Mouse (Mus musculus): ENCODE measurements around the gene BC061237.
"Not testable (repeated sequence)": the region's sequence is repeated elsewhere in the genome, so short reads cannot be mapped to it uniquely, and the experiment has no call there.

BC061237 gene

GRCm38 (mm10) chr14:44492163-44492562 lies at the start of gene BC061237:
TSS of gene BC061237 (plus strand) at chr14:44492463.
- not testable (repeated sequence) for DNase-seq (ENCODE audit: low spot score)

GRCm38 (mm10) chr14:44517976-44518375 lies 25.7 kb downstream of the BC061237 start, which contains the start of gene Gm17093:
TSS of gene Gm17093 (plus strand) at chr14:44518276.
- DNase-seq (ENCODE audit: low spot score) = not testable (repeated sequence)

GRCm38 (mm10) chr14:44547961-44548360 lies 55.7 kb downstream of the BC061237 start:
- not testable (repeated sequence) for DNase-seq (ENCODE audit: low spot score)
